Mouse (Mus musculus): ENCODE measurements around the gene Spic. TPM values are rescaled to one million over a fixed set of nuclear protein-coding genes. Genes with fewer than 3 reads are reported as not detected.
"Not testable (repeated sequence)": the region's sequence is repeated elsewhere in the genome, so short reads cannot be mapped to it uniquely, and the experiment has no call there.

Gene Spic
- polyA plus RNA-seq, 1 experiment from 2014 or later: not detected

DNA sequence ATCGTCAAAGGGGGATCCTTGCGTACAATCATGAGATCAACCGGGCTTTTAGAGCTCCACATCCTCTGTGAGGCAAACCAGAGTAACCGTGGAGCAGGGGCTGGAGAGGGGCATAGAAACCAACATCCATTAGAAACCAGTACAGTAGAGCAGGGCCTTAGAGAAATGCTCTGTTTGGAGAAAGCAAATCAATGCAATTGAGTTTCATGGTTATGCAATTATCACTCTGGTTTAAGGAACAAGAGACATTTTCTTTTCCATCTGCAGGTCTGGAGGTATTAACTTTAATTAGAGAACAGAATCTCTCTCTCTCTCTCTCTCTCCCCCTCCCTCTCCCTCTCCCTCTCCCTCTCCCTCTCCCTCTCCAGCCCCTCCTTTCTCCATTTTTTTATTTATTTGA lies 29.9 kb upstream of the Spic start:
- no peak for ATAC-seq (ENCODE audit: low FRiP score, low read depth)
- H3K4me3 ChIP-seq: no peak overlapping the region
- 89% methylated on average over 4 of the region's 4 CpGs for WGBS
- H3K4me2 ChIP-seq: no peak overlapping the region
- no peak overlapping the region for H3K9ac ChIP-seq
- no peaks in the 10 kb centered on the region for H3K36me3 ChIP-seq
- no peaks in the 10 kb centered on the region for H3K9me3 ChIP-seq
- no peaks in the 10 kb centered on the region for H3K4me1 ChIP-seq (replicated peaks)
- H3K27ac ChIP-seq (replicated peaks): no peak overlapping the region
- H3K27me3 ChIP-seq: no peaks in the 10 kb centered on the region

- ATAC-seq (ENCODE audit: low FRiP score, low read depth): no peak
- 85% methylated on average over 6 of the region's 6 CpGs for WGBS
- H3K4me2 ChIP-seq: no peak overlapping the region
- no peaks in the 10 kb centered on the region for H3K27me3 ChIP-seq
- H3K4me3 ChIP-seq: no peak overlapping the region
- H3K36me3 ChIP-seq: no peaks in the 10 kb centered on the region
- no peak overlapping the region for H3K27ac ChIP-seq (replicated peaks)
- H3K9me3 ChIP-seq: no peaks in the 10 kb centered on the region
- no peaks in the 10 kb centered on the region for H3K4me1 ChIP-seq (replicated peaks)
- H3K9ac ChIP-seq: no peak overlapping the region
Observed at GRCm38 (mm10) chr10:88712359-88712758, 27.5 kb upstream of the Spic start.

GRCm38 (mm10) chr10:88708671-88709523 lies 24.1 kb upstream of the Spic start:
- ATAC-seq (ENCODE audit: low FRiP score, low read depth): no peak
- WGBS: 59% methylated on average over 10 of the region's 10 CpGs
- H3K27me3 ChIP-seq: no peaks in the 10 kb centered on the region

DNA sequence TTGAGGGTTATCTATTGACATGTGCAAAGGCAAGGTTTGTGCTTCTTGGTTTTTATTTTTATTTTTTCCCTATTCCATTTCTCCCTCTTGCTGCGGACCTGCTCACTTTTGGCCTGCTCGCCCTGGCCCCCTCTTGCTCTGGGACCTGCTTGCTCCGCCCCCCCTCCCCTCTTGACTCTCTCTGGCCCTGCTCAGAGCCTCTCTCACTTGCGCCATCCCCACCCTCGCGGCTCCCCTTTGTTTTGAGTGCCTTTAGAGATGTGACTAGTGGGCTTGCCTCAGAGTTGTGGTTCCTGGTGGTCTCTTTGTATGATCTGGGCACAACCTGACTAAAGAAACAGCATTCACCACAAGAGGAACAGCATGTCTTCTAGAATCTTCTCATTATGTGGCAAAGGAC lies 16.1 kb upstream of the Spic start:
- H3K9ac ChIP-seq: no peak overlapping the region
- no peaks in the 10 kb centered on the region for H3K4me1 ChIP-seq (replicated peaks)
- no peak overlapping the region for H3K4me3 ChIP-seq
- H3K9me3 ChIP-seq: no peaks in the 10 kb centered on the region
- no peaks in the 10 kb centered on the region for H3K36me3 ChIP-seq
- ATAC-seq (ENCODE audit: low FRiP score, low read depth): no peak
- H3K4me2 ChIP-seq: no peak overlapping the region
- 72% methylated on average over 6 of the region's 6 CpGs for WGBS
- H3K27ac ChIP-seq (replicated peaks): no peak overlapping the region
- H3K27me3 ChIP-seq: no peaks in the 10 kb centered on the region

More at GRCm38 (mm10) chr10:88708671-88709523, 24.1 kb upstream of the Spic start:
- no peak overlapping the region for H3K4me2 ChIP-seq
- H3K36me3 ChIP-seq: no peaks in the 10 kb centered on the region
- H3K9me3 ChIP-seq: no peaks in the 10 kb centered on the region
- H3K27ac ChIP-seq (replicated peaks): no peak overlapping the region
- H3K9ac ChIP-seq: no peak overlapping the region
- H3K4me3 ChIP-seq: no peak overlapping the region
- no peaks in the 10 kb centered on the region for H3K4me1 ChIP-seq (replicated peaks)

GRCm38 (mm10) chr10:88682904-88683563 lies 1.8 kb downstream of the Spic start:
- H3K36me3 ChIP-seq: no peaks in the 10 kb centered on the region
- no peak overlapping the region for H3K27ac ChIP-seq (replicated peaks)
- no peak for ATAC-seq (ENCODE audit: low FRiP score, low read depth)
- no peak overlapping the region for H3K9ac ChIP-seq
- H3K4me1 ChIP-seq (replicated peaks): no peaks in the 10 kb centered on the region
- H3K9me3 ChIP-seq: no peaks in the 10 kb centered on the region
- WGBS: 84% methylated on average over 4 of the region's 4 CpGs
- no peaks in the 10 kb centered on the region for H3K27me3 ChIP-seq
- no peak overlapping the region for H3K4me2 ChIP-seq
- no peak overlapping the region for H3K4me3 ChIP-seq

DNA sequence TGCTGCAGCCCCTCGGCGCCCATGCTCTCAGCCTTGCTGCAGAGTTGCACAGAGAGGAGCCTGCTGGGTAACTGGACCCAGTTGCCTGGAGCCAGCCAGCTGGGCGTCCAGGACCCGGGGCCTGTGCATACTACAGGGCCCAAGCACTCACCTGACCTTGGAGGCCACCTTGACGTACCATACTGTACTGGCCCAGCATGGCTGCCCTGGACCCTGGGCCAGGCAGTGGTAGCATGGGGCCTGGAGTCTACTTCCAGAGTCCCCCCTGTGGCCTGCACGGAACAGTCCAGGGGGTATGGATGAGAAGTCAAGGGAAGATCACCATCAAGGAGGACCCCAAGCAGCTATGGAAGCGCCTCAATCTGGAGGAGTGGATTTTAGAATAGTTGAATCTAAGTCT lies 12.0 kb downstream of the Spic start:
- Histone ChIP-seq H3K36me3 (no peaks in the 10 kb centered on the region), H3K9me3 (no peaks in the 10 kb centered on the region), H3K9ac (no peak overlapping the region), H3K4me2 (no peak overlapping the region), H3K4me1 (replicated peaks) (no peaks in the 10 kb centered on the region), H3K27ac (replicated peaks) (no peak overlapping the region), H3K4me3 (no peak overlapping the region), H3K27me3 (no peaks in the 10 kb centered on the region)
- no peak for ATAC-seq (ENCODE audit: low FRiP score, low read depth)
- WGBS: 94% methylated on average over 7 of the region's 7 CpGs

- no peak overlapping the region for H3K27ac ChIP-seq (replicated peaks)
- no peaks in the 10 kb centered on the region for H3K9me3 ChIP-seq
- no peaks in the 10 kb centered on the region for H3K4me1 ChIP-seq (replicated peaks)
- H3K4me2 ChIP-seq: no peak overlapping the region
- no peak overlapping the region for H3K4me3 ChIP-seq
- no peak for ATAC-seq (ENCODE audit: low FRiP score, low read depth)
- H3K36me3 ChIP-seq: no peaks in the 10 kb centered on the region
- no peaks in the 10 kb centered on the region for H3K27me3 ChIP-seq
- 97% methylated on average over 6 of the region's 6 CpGs for WGBS
- no peak overlapping the region for H3K9ac ChIP-seq
Observed at GRCm38 (mm10) chr10:88672123-88672522, 12.7 kb downstream of the Spic start.

- Histone ChIP-seq H3K27ac (replicated peaks) (no peak overlapping the region), H3K4me3 (no peak overlapping the region), H3K4me1 (replicated peaks) (no peaks in the 10 kb centered on the region), H3K36me3 (no peaks in the 10 kb centered on the region), H3K4me2 (no peak overlapping the region), H3K9me3 (no peaks in the 10 kb centered on the region), H3K9ac (no peak overlapping the region), H3K27me3 (no peaks in the 10 kb centered on the region)
- ATAC-seq (ENCODE audit: low FRiP score, low read depth): no peak
- WGBS: 33% methylated on average over 1 of the region's 1 CpGs
Observed at GRCm38 (mm10) chr10:88669719-88670118, 15.1 kb downstream of the Spic start.

DNA sequence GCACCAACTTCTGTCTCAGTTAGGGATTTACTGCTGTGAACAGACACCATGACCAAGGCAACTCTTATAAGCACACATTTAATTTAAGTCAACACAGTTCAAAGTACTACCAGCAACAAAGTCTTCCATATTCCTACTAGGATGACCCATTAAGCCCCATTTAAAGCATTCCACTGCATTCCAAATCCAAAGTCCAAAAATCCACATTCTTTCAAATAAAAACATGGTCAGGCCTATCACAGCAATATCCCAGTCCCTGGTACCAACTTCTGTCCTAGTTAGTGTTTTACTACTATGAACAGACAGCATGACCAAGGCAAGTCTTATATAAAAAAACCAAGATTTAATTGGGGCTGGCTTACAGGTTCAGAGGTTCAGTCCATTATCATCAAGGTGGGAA lies 21.0 kb downstream of the Spic start:
- H3K4me1 ChIP-seq (replicated peaks); H3K36me3 ChIP-seq; H3K9ac ChIP-seq; H3K9me3 ChIP-seq; ATAC-seq (ENCODE audit: low FRiP score, low read depth); H3K4me3 ChIP-seq; H3K4me2 ChIP-seq; H3K27ac ChIP-seq (replicated peaks); H3K27me3 ChIP-seq: not testable (repeated sequence)

GRCm38 (mm10) chr10:88658918-88659317 lies 25.9 kb downstream of the Spic start:
- ATAC-seq (ENCODE audit: low FRiP score, low read depth): no peak
- Histone ChIP-seq H3K4me1 (replicated peaks) (no peaks in the 10 kb centered on the region), H3K4me2 (no peak overlapping the region), H3K27ac (replicated peaks) (no peak overlapping the region), H3K4me3 (no peak overlapping the region), H3K9ac (no peak overlapping the region), H3K9me3 (no peaks in the 10 kb centered on the region), H3K27me3 (no peaks in the 10 kb centered on the region), H3K36me3 (no peaks in the 10 kb centered on the region)
- WGBS: 93% methylated on average over 4 of the region's 4 CpGs

DNA sequence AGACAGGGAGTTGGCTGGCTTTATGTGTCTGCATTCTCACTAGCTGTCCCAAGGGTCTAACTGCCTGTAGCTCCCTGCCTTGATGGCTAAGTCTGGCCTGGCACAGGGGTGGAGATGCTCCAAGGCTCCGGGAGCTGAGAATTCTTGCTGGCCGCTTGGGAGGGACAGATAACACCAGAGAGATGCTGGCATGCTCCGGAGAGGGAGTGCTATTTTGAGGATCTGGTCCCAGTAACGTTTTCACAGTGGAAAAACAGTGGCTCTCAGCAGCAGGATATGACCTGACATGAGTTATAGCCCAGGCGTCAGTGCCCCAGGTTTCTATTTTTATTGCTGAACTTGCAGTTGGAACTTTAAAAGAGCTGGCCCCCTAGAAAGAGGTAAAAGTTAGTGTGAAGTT lies 39.4 kb downstream of the Spic start:
- no peak for ATAC-seq (ENCODE audit: low FRiP score, low read depth)
- H3K9me3 ChIP-seq: no peaks in the 10 kb centered on the region
- no peak overlapping the region for H3K4me3 ChIP-seq
- H3K4me1 ChIP-seq (replicated peaks): no peaks in the 10 kb centered on the region
- H3K4me2 ChIP-seq: no peak overlapping the region
- 79% methylated on average over 5 of the region's 5 CpGs for WGBS
- no peak overlapping the region for H3K9ac ChIP-seq
- H3K27me3 ChIP-seq: no peaks in the 10 kb centered on the region
- H3K27ac ChIP-seq (replicated peaks): no peak overlapping the region
- no peaks in the 10 kb centered on the region for H3K36me3 ChIP-seq

DNA sequence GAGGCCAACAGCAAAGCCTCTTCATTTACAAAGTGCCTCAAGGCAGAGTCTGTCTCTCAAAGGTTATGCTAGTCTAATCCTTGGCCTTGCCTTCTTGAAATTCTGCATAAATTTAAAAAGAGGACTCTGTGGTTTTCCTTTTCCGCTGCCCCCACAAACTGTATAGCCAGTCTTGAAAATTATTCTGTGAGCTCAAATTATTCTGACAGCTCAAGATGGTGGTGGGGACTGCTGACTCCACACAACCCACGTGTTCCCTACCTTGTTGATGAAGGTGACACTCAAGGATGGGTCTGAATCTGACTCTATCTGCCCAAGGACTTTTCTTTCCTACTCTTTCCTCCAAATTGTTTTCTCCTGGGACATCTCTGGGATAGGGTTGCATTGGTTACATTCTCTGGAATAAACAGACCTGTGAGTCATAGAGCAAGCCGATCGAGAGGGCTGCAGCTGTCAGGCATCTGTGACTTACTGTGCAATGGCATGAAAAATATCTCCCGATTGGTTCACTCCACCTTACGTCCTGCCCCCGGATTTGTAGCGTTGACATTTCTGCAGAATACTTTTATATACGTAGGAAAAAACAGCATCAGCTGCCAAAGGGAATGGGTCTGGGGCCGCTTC lies 53.4 kb downstream of the Spic start:
- Histone ChIP-seq H3K27ac (replicated peaks) (no peak overlapping the region), H3K4me1 (replicated peaks) (no peaks in the 10 kb centered on the region), H3K9ac (no peak overlapping the region), H3K4me3 (no peak overlapping the region), H3K36me3 (no peaks in the 10 kb centered on the region), H3K27me3 (no peaks in the 10 kb centered on the region), H3K9me3 (no peaks in the 10 kb centered on the region), H3K4me2 (no peak overlapping the region)
- WGBS: 84% methylated on average over 10 of the region's 10 CpGs
- no peak for ATAC-seq (ENCODE audit: low FRiP score, low read depth)
